Mouse (Mus musculus): Measurements from ENCODE around the gene Smco2. TPM values are rescaled to one million over a fixed set of nuclear protein-coding genes. Genes with fewer than 3 reads are reported as not detected.
A peak's percentile ranks its signal among the peaks of the same experiment; 100 is the strongest.

Gene Smco2
- polyA plus RNA-seq, 1 experiment from 2014 or later: not detected

GRCm38 (mm10) chr6:146879856-146880255 lies 30.0 kb downstream of the Smco2 start:
- DNase-seq (ENCODE audit: low spot score) (no peak), ATAC-seq (no peak)
- TF ChIP-seq EP300 (IDR thresholded peaks at IDR 0.05) (no peak), CTCF (IDR thresholded peaks at IDR 0.05) (no peak)
- Histone ChIP-seq H3K27ac (ENCODE audit: low read length) (no peak overlapping the region), H3K4me2 (replicated peaks; ENCODE audit: low read depth, low read length) (no peak overlapping the region), H3K9me3 (ENCODE audit: low read length) (peaks cover 5% of the 10 kb centered on the region; the same call in 1 of the 2 replicates), H3K9ac (replicated peaks; ENCODE audit: low read depth) (no peak overlapping the region), H3K36me3 (ENCODE audit: insufficient read depth, low read length) (no peaks in the 10 kb centered on the region), H3K4me1 (ENCODE audit: insufficient read depth, low read depth, low read length) (no peaks in the 10 kb centered on the region), H3K27me3 (replicated peaks; ENCODE audit: insufficient read depth, low read length) (no peaks in the 10 kb centered on the region), H3K4me3 (ENCODE audit: low read depth, low read length) (no peak overlapping the region)
- WGBS: 91% methylated on average over 9 of the region's 9 CpGs

- Histone ChIP-seq H3K27me3 (replicated peaks; ENCODE audit: insufficient read depth, low read length) (no peaks in the 10 kb centered on the region), H3K4me3 (ENCODE audit: low read depth, low read length) (no peak overlapping the region), H3K9ac (replicated peaks; ENCODE audit: low read depth) (no peak overlapping the region), H3K4me1 (ENCODE audit: insufficient read depth, low read depth, low read length) (no peaks in the 10 kb centered on the region), H3K9me3 (ENCODE audit: low read length) (peaks cover 5% of the 10 kb centered on the region; the same call in 1 of the 2 replicates), H3K27ac (ENCODE audit: low read length) (no peak overlapping the region), H3K36me3 (ENCODE audit: insufficient read depth, low read length) (no peaks in the 10 kb centered on the region), H3K4me2 (replicated peaks; ENCODE audit: low read depth, low read length) (no peak overlapping the region)
- WGBS: 72% methylated on average over 4 of the region's 4 CpGs
- no peak for TF ChIP-seq CTCF (IDR thresholded peaks at IDR 0.05)
- no peak for TF ChIP-seq EP300 (IDR thresholded peaks at IDR 0.05)
- ATAC-seq: no peak
- DNase-seq (ENCODE audit: low spot score): no peak
These were observed 30.4 kb downstream of the Smco2 start for GRCm38 (mm10) chr6:146880296-146880695.

- Histone ChIP-seq H3K9ac (replicated peaks; ENCODE audit: low read depth) (no peak overlapping the region), H3K36me3 (ENCODE audit: insufficient read depth, low read length) (no peaks in the 10 kb centered on the region), H3K27me3 (replicated peaks; ENCODE audit: insufficient read depth, low read length) (no peaks in the 10 kb centered on the region), H3K4me2 (replicated peaks; ENCODE audit: low read depth, low read length) (no peak overlapping the region), H3K4me3 (ENCODE audit: low read depth, low read length) (no peak overlapping the region), H3K27ac (ENCODE audit: low read length) (no peak overlapping the region), H3K9me3 (ENCODE audit: low read length) (no peaks in the 10 kb centered on the region), H3K4me1 (ENCODE audit: insufficient read depth, low read depth, low read length) (peaks cover 1% of the 10 kb centered on the region; the same call in 1 of the 2 replicates)
- ATAC-seq: no peak
- no peak for DNase-seq (ENCODE audit: low spot score)
- TF ChIP-seq CTCF (IDR thresholded peaks at IDR 0.05) (no peak), EP300 (IDR thresholded peaks at IDR 0.05) (no peak)
- WGBS: 41% methylated on average over 13 of the region's 13 CpGs
These were observed 32.2 kb downstream of the Smco2 start for GRCm38 (mm10) chr6:146881896-146882770.

- Histone ChIP-seq H3K4me1 (ENCODE audit: insufficient read depth, low read depth, low read length) (peaks cover 8% of the 10 kb centered on the region; the same call in 1 of the 2 replicates), H3K27ac (ENCODE audit: low read length) (no peak overlapping the region), H3K4me3 (ENCODE audit: low read depth, low read length) (no peak overlapping the region), H3K27me3 (replicated peaks; ENCODE audit: insufficient read depth, low read length) (no peaks in the 10 kb centered on the region), H3K36me3 (ENCODE audit: insufficient read depth, low read length) (no peaks in the 10 kb centered on the region), H3K9me3 (ENCODE audit: low read length) (no peaks in the 10 kb centered on the region), H3K4me2 (replicated peaks; ENCODE audit: low read depth, low read length) (no peak overlapping the region), H3K9ac (replicated peaks; ENCODE audit: low read depth) (no peak overlapping the region)
- 61% methylated on average over 2 of the region's 2 CpGs for WGBS
- TF ChIP-seq CTCF (IDR thresholded peaks at IDR 0.05): no peak
- no peak for TF ChIP-seq EP300 (IDR thresholded peaks at IDR 0.05)
- DNase-seq (ENCODE audit: low spot score) (no peak), ATAC-seq (no peak)
These were observed 33.5 kb downstream of the Smco2 start for GRCm38 (mm10) chr6:146883426-146883825.

GRCm38 (mm10) chr6:146884171-146884570 lies 34.3 kb downstream of the Smco2 start:
- Histone ChIP-seq H3K9ac (replicated peaks; ENCODE audit: low read depth) (no peak overlapping the region), H3K27me3 (replicated peaks; ENCODE audit: insufficient read depth, low read length) (no peaks in the 10 kb centered on the region), H3K4me2 (replicated peaks; ENCODE audit: low read depth, low read length) (no peak overlapping the region), H3K9me3 (ENCODE audit: low read length) (no peaks in the 10 kb centered on the region), H3K4me3 (ENCODE audit: low read depth, low read length) (no peak overlapping the region), H3K4me1 (ENCODE audit: insufficient read depth, low read depth, low read length) (peaks cover 10% of the 10 kb centered on the region; the same call in 1 of the 2 replicates), H3K27ac (ENCODE audit: low read length) (no peak overlapping the region), H3K36me3 (ENCODE audit: insufficient read depth, low read length) (no peaks in the 10 kb centered on the region)
- TF ChIP-seq CTCF (IDR thresholded peaks at IDR 0.05) (no peak), EP300 (IDR thresholded peaks at IDR 0.05) (no peak)
- 77% methylated on average over 3 of the region's 3 CpGs for WGBS
- DNase-seq (ENCODE audit: low spot score) (no peak), ATAC-seq (no peak)

GRCm38 (mm10) chr6:146884851-146885250 lies 34.9 kb downstream of the Smco2 start:
- ATAC-seq: no peak
- Histone ChIP-seq H3K27ac (ENCODE audit: low read length) (0 out of 2 replicates have a peak overlapping the region, but pooled peaks have one; percentile 14), H3K9ac (replicated peaks; ENCODE audit: low read depth) (no peak overlapping the region), H3K27me3 (replicated peaks; ENCODE audit: insufficient read depth, low read length) (no peaks in the 10 kb centered on the region), H3K4me2 (replicated peaks; ENCODE audit: low read depth, low read length) (no peak overlapping the region), H3K4me1 (ENCODE audit: insufficient read depth, low read depth, low read length) (peaks cover 16% of the 10 kb centered on the region; the same call in 1 of the 2 replicates), H3K9me3 (ENCODE audit: low read length) (no peaks in the 10 kb centered on the region), H3K36me3 (ENCODE audit: insufficient read depth, low read length) (no peaks in the 10 kb centered on the region), H3K4me3 (ENCODE audit: low read depth, low read length) (no peak overlapping the region)
- TF ChIP-seq EP300 (IDR thresholded peaks at IDR 0.05) (no peak), CTCF (IDR thresholded peaks at IDR 0.05) (no peak)
- DNase-seq (ENCODE audit: low spot score): peak; percentile 54
- 33% methylated on average over 4 of the region's 4 CpGs for WGBS

Measured in lung, postnatal 0 days (tissue).